Mouse (Mus musculus): ENCODE data around the gene Dnah14.

Dnah14 gene

DNA sequence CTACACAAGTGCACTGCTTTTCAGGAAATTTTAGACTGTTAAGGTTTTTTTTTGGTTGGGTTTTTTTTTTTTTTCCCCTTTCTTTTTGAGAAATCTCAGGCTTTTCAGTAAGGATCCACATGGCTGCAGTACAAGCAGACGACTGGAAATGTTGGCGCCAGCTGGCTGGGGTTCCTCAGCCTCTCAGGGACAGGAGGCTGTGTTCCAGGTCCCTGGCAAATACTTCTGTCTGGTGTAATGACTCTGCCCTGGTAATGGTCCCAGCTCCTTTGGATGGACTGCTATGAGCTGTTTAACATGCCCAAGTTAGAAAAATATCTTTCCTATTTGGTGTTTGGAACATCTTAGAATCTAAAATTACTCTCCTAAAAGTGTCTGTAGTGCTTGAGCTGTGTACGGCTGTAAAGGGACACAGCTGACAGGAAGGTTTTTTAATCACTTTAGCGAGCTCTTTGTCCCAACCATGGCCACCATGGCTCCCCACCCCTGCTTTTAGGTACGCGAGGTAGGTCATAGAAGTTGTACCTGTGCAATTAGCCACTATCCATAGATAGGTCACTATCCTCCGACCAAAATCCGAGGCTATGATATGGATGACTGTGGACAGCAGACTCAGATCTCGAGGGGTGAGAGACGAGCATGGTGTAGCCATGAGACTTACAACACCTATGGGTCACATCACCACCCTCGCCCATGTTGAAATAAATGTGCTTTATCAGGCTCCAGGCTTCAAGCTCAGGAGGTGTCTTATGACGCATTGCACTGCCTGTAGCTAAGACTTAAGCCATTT, 275.4 kb downstream of the Dnah14 start:
- in situ Hi-C loops (cut with MboI, MseI), result no loop called here

GRCm38 (mm10) chr1:181852466-181852865, 276.1 kb downstream of the Dnah14 start:
- in situ Hi-C loops (cut with MboI, MseI), result no loop called here

DNA sequence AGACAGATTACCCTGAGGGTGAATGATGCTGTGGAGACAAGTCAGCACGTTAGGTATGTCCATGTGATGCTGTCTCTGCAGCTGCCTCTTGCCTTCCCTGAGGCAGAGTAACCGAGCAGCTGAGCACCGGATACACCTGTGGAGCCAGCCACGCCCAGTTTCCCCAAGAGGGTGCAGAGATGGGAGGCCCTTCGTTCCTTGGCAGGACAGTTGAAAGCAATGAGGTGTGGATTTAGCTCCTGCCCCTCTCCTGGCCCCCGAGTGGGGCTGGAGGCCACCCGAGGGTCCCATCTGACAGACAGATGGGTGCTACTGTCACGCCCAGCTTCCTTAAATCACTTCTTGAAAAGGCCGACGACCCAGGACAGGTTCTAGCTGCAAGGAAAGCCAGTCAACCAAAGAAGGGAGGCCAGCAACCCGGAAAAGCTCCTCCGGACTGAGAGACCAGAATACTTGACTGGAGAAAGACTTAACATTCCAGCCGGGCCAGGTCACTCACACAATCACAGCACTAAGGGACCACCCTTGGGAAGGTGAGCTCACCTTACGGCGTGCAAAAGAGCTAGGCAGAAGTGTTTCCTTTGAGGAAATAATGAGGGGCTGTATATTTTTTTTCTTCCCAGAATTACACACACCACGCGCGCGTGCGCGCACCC, 276.9 kb downstream of the Dnah14 start:
- in situ Hi-C loops (cut with MboI, MseI), result no loop called here

- in situ Hi-C loops (cut with MboI, MseI), result no loop called here
These were observed 278.5 kb downstream of the Dnah14 start for GRCm38 (mm10) chr1:181854829-181855228.

GRCm38 (mm10) chr1:181856329-181856728, 280.0 kb downstream of the Dnah14 start:
- in situ Hi-C loops (cut with MboI, MseI), result no loop called here

DNA sequence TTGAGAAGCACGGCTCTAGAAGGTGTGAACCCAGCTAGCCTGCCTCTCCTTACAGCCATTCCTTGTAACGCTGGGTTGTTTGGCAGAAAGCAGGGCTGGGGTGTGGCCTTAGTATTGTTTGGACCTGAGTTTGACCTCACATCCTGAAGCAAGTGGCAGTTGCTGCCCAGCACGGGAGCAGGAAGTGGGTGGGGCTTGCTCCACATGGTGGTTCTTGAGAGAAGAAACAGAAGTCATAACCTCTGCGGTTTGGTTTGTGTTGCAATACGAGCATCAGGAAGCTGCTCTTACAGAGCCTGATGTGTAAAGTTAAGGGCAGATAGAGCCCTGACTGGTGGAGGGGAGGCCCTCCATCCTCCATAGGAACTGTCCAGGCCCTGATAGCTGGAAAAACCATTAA, 284.3 kb downstream of the Dnah14 start:
- in situ Hi-C loops (cut with MboI, MseI), result no loop called here

DNA sequence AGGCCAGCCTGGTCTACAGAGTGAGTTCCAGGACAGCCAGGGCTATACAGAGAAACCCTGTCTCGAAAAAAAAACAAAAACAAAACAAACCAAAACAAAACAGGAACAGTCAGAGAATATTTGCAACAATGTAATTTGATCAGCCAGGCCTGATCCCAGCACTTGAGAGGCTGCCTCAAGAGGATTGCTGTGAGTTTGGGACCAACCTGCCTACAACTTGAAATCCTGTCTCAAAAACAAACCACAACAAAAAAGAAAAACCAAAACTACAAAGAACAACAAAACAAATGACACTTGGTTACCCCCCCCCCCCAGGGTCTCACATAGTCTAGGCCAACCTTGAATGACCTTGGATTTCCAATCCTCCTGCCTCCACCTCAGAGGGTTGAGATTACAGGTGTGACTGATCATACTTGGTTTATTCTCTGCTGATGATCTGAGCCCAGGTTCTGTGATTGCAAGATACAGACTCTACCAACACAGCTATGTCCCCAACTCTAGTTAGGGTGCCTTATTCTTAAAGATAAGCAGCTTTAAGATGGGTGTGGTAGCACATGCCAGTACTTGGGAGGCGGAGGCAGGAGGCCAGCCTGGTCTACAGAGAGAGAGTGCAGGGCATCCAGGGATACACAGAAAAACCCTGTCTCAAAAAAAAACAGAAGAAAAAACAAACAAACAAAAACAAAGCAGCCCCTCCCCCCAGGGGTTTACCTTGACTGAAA, 285.0 kb downstream of the Dnah14 start:
- in situ Hi-C loops (cut with MboI, MseI), result no loop called here

DNA sequence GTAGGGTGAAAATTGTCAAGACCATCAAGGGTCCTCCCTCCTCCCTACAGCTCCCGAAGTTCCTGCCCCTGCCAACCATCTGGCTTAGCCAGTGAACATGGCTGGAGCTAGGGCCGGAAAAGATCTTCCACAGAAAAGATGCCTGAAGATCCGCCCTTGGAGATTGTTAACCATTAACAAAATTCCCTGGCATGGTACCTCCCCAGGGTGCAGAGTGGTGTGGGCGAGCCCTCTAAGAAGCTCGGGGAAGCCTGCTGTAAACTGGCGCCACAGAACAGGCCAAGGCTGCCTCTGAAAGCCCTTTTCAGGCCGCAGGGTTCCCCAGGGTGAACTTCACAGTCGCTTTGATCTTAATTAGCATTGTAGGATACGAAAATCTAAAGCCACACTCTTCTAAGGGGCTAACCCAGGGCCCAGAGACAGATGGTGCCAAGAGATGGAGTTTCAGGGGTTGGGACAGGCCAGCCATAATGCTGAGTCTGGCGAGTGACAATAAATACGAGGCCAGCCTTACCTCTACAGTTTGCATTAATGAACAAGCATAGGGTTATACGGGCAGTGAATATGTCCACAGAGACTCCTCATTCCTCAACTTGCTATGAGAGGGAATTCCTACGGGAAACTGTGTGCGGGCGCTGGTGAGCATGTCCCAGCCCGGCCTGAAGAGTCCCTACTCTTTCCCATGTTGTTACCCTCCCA, 286.5 kb downstream of the Dnah14 start:
- in situ Hi-C loops (cut with MboI, MseI), result no loop called here

- in situ Hi-C loops (cut with MboI, MseI), result no loop called here
These were observed 287.1 kb downstream of the Dnah14 start for GRCm38 (mm10) chr1:181863431-181863830.

Data from T-helper 1 cell (primary cell).